Mouse (Mus musculus) layer of hippocampus, adult 18-20 months (tissue): ENCODE results near the gene Itgb4. TPM values are rescaled to one million over a fixed set of nuclear protein-coding genes. Genes with fewer than 3 reads are reported as not detected.
A peak's percentile ranks its signal among the peaks of the same experiment; 100 is the strongest.
"Not testable (repeated sequence)": the region's sequence is repeated elsewhere in the genome, so short reads cannot be mapped to it uniquely, and the experiment has no call there.

Experiments
- DNase-seq, 2 experiments: peaks; one replicate each; pipeline ENCODE4 v3.0.0; 2022; ENCODE audit warnings: low spot score in 2 of 2
- total RNA-seq, 2 experiments: library from RNA; stranded (reverse); gene quantifications; 2 replicates each; pipeline ENCODE4 v1.2.3; 2021

Gene Itgb4
- total RNA-seq, 2 experiments from 2014 or later: 7.9 to 8.7 TPM

DNA sequence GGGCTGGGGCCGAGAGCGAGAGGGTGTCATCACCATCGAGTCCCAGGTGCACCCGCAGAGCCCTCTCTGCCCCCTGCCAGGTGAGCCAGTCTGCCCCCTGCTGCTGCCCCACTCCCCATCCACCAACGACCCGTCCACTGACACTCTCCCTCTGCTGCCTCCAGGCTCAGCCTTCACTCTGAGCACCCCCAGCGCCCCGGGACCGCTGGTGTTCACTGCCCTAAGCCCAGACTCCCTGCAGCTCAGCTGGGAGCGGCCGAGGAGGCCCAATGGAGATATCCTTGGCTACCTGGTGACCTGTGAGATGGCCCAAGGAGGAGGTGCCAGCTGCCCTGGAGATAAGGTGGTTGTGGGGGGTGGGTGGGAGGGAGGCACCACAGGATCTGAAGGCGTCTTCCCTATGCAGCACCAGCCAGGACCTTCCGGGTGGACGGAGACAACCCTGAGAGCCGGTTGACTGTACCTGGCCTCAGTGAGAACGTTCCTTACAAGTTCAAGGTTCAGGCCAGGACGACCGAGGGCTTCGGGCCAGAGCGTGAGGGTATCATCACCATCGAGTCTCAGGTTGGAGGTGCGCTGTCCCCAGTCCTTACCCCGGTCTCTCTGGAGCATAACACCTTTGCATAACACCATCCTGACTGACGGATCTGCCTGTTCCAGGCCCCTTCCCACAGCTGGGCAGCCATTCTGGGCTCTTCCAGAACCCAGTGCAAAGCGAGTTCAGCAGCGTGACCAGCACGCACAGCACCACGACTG, 32.8 kb downstream of the Itgb4 start:
- DNase-seq: no peak

DNA sequence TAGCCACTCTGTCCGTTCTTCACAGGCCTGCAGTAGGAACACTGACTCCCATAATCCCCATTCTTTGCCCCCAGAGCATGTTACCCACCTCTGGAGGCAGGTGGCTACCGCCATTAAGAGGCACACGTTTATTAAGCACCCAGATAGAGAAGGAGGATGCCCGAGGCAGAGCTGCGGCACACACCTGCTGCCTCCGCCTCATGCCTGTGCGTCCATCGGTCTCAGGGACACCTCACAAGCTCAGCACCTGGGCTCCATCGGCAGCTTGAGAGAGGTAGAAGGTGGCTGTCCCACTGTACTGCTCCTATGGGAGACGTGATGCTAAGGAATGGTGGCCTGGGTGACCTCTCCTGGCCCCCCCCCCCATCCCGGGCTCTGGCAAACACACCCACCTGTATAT, 33.9 kb downstream of the Itgb4 start:
- DNase-seq: no peak

- no peak for DNase-seq
Measured at GRCm38 (mm10) chr11:116008832-116009375, 34.4 kb downstream of the Itgb4 start.

DNA sequence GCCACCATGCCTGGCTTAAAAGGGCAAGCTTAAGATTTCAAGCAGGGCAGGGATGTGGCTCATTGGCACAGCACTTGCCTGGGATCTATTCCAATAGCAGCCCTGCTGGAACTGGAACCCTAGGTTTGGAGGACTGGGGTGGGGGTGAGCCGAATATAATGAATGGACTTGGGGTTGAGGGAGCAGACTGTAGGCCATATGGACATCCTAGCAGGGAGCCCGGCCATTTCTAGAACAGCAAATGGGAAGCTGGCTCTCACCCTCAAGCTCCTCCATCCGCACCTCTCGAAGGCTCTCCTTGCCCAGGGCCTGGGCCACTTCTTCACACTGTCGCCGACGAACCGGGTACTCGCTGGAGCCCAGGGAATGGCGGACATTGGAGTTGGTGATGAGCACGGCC, 35.2 kb downstream of the Itgb4 start:
- no peak for DNase-seq

- DNase-seq: no peak
Measured at GRCm38 (mm10) chr11:116010146-116010545, 35.6 kb downstream of the Itgb4 start.

- DNase-seq: no peak
Measured at GRCm38 (mm10) chr11:116010948-116011347, 36.4 kb downstream of the Itgb4 start.

DNA sequence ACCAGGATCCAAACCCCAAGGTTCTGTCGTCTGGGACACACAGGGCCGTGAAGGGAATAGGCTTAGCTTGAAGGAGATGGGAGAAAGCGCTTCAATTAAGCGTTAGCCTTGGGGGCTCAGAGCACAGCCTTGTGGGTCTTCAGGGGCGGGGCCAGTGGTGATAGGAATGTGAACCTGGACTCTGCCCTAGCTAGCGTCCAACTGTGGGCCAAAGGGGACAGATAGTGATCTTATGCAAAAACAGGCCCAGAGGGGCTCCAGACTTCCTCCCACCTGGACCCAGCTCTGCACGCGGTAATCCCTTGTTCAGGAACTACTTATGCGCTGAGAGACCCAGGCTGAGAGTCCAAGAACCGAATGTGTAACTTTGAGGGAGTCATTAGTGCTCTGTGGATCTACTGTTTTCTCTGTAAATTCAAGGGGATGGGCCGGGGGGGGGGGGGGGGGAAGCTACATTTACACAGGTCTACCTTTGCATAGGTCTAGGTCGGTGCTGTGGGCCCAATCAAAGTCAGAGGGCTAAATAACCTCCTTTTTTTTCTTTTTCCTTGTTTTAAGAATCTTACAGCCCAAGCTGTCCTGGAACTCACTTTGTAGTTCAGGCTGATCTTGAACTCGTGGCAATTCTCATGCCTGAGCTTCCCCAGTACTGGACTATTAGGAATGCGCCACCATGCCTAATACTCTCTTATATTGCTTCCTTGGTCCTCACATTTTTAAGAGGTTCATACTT, 37.2 kb downstream of the Itgb4 start:
- no peak for DNase-seq

DNA sequence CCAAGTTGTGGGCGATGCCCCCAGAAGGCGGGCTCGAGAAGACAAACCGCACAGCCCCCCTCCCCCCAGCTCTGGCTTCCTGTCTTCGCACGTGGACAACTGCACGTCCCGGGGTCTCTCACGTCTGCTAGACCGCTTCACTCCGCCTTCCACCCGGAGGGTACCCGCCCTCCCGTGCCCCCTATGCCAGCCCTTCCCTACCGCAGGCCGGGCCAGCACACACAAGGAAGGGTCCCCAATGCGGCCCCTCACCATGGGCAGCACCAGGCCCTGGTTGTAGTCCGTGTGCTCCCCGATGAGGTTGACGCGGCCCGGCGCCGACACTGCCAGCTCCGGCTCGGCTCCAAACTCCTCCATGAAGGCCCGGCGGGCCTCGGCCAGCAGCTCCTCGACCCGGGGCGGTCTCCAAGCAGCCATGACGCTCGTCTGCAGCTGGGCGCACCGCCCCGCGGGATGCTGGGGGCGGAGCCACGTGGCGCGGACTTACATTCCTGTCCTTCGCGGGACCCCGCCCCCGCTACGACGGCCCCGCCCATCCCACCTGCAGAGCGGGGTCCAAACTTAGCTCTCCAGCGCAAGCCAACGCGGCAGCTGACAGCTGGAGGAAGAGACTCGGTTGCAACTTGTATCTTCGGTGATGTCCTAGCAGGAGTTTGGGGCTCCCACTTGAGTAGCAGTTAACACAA, 37.9 kb downstream of the Itgb4 start, which contains the start of gene Galk1:
TSS of gene Galk1 (minus strand) at position 458 of the 686 bp plus-strand sequence.
- DNase-seq: peak; percentile 77 to 80

GRCm38 (mm10) chr11:116014821-116015220, 40.3 kb downstream of the Itgb4 start:
- no peak for DNase-seq

DNA sequence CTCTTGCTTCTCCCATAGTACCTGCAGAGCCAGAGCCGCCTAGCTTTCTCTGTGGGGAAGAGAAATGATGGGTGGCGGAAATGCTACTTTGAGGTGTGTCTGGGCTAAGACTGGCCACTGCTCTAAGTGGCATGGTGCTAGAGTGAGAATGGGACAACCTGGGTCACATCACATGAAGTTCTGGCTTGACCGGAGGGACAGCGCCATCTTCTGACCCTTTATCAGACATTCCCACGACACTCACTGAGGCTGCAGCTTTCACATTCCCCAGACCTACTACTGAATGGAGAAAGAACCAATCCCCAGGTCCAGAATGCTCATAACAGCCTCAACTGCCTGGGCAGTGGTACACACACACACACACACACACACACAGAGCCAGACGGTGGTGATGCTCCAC, 43.6 kb downstream of the Itgb4 start:
- DNase-seq: no peak

GRCm38 (mm10) chr11:116018867-116019266, 44.4 kb downstream of the Itgb4 start:
- not testable (repeated sequence) for DNase-seq

DNA sequence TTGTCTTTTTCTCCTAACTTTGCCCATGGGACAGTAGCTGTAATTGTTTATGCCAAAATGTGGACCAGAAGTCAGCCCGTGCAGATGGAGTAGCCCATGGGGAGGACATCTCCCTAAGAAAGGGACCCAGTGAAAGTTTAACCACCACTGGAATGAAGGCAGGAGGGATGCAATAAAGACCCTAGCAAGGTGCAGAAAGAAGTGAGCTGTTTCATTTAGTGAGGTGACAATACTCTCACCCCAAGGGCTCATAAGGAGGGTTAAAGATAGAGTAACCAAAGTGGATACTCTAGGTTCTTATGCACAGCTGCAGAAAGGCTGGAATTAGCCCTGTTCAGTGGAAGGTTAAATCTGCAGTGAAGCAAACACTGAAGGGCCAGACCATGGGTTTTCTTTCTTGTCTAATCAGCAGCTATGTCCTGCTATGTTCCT, 44.9 kb downstream of the Itgb4 start:
- no peak for DNase-seq

GRCm38 (mm10) chr11:116019976-116020411, 45.5 kb downstream of the Itgb4 start:
- DNase-seq: no peak

DNA sequence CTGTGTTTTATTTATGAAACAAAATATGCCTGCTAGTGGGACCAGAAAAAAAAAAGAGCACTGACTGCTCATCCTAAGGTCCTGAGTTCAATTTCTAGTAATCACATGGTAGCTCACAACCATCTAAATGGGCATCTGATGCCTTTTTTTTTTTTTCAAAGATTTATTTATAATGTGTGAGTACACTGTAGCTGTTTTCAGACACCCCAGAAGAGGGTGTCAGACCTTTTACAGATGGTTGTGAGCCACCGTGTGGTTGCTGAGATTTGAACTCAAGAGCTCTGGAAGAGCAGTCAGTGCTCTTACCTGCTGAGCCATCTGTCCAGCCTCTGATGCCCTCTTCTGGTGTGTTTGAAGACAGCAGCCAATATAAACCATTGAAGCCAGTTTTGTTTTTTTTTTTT, 46.0 kb downstream of the Itgb4 start:
- DNase-seq: no peak

DNA sequence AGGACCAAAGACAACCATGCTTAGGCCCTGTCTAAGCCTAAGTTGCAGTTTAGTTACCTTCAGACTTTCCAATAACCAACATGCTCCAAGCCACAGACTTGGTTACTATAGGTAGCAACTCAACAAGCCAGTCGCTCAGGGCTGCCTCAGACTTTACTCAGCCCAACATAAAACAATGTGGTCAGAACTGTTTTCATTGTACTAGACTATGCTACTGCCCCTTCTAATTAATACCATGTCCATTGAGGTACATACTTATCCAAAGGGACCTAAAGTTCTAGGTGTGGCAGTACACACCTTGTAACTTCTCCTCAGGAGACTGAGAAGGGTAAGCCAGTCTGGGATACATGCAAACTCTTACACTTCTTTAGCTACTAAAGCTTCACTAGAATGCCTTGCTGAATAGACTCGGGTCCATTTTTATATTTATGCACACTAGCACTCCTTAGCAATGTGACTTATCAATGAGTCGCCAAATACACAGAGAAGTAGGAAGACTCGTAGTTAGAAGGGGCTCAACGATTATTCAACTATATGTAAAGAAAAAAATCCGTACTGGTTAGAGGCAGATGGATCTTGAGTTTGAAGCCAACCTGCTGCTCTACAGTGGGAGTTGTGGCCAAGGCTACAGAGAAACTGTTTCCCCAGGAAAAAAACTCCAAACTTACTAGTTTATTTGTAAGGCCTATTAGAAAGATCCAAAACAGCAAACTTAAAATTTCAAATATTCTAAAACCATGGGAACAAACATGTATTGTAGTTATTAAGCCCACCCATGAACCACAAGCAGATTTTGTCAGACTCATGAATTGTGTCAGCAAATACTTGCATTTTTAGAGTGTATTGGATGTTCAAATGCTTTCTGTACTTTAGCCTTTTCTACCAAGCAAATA, 47.1 kb downstream of the Itgb4 start:
- no peak for DNase-seq

DNA sequence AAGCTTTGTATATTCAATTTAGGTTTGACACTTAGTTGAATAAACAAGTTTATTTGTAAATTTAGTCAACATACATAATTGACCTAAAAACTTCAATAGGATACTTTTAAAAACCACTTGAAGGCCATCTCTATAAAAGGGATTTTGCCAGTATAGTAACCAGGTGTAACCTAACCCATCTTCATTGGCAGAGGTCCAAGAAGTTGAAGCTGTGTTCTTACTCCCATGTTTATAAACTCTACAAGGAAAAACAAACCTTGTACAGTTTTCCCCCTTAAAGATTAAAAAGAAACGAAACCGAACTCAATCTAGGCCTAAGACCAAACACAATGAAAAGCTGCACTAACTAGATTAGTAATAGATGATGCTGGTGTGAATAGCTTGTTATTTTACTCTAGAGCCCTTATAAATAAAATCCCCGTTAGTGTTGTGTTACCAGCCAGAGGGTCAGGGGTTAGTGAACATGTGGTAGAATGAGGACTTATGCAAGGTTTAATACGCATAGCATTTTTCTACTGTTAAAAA, 47.8 kb downstream of the Itgb4 start:
- no peak for DNase-seq

DNA sequence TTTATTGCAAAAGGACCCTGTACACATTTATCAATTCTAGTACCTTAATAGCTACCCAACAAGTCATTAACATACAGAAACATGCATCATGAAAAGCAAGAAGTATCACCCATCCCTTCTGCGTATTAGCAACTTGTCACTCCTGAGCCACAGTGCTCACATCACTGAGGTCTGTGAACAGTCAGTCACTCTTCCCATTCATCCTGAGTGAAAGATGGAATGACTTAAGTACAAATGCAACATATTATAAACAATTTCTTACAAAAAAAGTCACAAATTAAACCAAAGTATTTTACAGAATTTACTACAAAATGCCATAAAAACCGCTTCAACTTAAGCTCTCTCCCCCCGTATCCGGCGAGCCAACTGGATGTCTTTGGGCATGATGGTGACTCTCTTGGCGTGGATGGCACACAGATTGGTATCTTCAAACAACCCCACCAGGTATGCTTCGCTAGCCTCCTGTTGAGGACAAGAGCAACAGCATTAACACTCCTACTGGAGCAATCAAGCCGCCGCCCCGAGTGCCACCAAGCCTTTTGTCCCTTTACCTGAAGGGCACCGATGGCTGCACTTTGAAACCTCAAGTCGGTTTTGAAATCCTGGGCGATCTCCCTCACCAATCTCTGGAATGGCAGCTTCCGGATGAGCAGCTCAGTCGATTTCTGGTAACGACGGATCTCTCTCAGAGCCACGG, 48.7 kb downstream of the Itgb4 start:
- DNase-seq: not testable (repeated sequence)

DNA sequence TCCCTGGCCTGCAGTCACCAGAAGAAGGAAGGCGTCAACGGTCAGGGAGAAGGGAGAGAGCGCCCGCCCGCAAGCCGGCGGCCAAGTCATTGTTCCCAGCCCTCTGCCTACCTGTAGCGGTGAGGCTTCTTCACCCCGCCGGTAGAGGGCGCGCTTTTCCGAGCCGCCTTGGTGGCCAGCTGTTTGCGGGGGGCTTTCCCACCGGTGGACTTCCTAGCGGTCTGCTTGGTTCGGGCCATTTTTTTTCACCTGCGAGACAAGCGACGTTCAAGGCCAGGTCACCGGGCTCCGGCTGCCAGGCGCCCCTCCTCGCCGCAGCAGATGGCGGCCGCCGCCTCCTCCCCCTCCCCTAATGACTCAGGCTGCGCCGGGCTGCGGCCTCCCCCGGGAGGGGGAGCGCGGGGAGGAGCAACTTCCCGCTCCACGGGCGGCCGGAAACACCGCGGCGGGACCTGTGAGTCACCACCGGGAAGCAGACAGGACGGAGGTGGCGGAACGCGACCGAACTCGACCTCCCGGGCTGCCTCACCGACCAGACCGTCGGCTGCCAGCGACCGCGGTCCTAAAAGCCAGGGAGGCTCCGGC, 49.4 kb downstream of the Itgb4 start:
- peak; percentile 80 to 84 for DNase-seq

GRCm38 (mm10) chr11:116024356-116024808, 49.9 kb downstream of the Itgb4 start:
- DNase-seq: peak; percentile 96 to 98
